Comparison of ENCODE assay signal across 8 mouse cellular contexts in the genomic region with DNA sequence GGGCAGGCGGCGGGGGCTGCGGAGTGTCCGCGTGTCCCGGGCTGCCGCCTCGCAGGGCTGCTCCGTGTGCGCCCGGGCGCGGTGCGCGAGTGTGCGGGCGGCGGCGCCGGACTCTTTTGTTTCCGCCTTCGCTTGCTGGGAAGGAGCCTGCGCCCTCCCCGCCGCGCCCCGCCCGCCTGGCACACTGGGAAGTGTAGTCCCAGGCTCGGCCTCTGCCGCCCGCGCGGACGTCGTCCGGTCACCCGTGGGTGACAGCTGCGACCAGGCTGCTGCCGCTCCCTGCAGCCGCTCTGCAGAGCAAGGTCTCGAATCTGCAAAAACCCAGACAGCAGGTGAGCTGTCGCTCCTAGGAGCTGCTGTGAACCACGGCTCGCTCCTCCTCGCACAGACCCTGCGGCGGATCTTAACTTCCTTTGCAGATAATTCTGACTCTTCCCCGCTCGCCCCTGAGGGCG. TPM values are rescaled to one million over a fixed set of nuclear protein-coding genes. Genes with fewer than 3 reads are reported as not detected.
A peak's percentile ranks its signal among the peaks of the same experiment; 100 is the strongest.
DNase-seq lines count a peak whose midpoint lies in the region; ATAC-seq and TF ChIP-seq lines count a peak whose summit lies in the region.

Ube2d1 (minus strand) TSS at position 137 of the 455 bp plus-strand sequence.

- no peaks in the 10 kb centered on the region for H3K9me3 ChIP-seq in forebrain, embryonic 14.5 days (replicated peaks; ENCODE audit: control insufficient read depth, low read length)
- no peaks in the 10 kb centered on the region for H3K9me3 ChIP-seq in neural tube, embryonic 14.5 days (ENCODE audit: control insufficient read depth, low read length)

- H3K27me3 ChIP-seq in forebrain, embryonic 14.5 days (replicated peaks; ENCODE audit: control insufficient read depth, insufficient read depth, low read length) = no peaks in the 10 kb centered on the region
- peaks cover 2% of the 10 kb centered on the region; the same call in 1 of the 2 replicates for H3K27me3 ChIP-seq in neural tube, embryonic 14.5 days (ENCODE audit: control insufficient read depth, insufficient read depth, low read length)
- H3K27me3 ChIP-seq in testis, adult 2 months (ENCODE audit: control insufficient read depth, insufficient read depth, low read length) = no peaks in the 10 kb centered on the region

- no peaks in the 10 kb centered on the region for H3K36me3 ChIP-seq in forebrain, embryonic 14.5 days (ENCODE audit: control insufficient read depth, insufficient read depth, low read length)
- no peaks in the 10 kb centered on the region for H3K36me3 ChIP-seq in neural tube, embryonic 14.5 days (ENCODE audit: control insufficient read depth, insufficient read depth, low read length)
- no peaks in the 10 kb centered on the region for H3K36me3 ChIP-seq in testis, adult 2 months (ENCODE audit: control insufficient read depth, insufficient read depth, low read length)

- TF ChIP-seq CTCF in testis, adult 2 months (IDR thresholded peaks at IDR 0.05; ENCODE audit: control insufficient read depth, insufficient read depth, insufficient replicate concordance, low read depth, low read length) = no peak

- H3K4me3 ChIP-seq in forebrain, embryonic 14.5 days (ENCODE audit: low read depth, low read length) = peak within 1 kb of the TSS; percentile 95
- H3K4me3 ChIP-seq in neural tube, embryonic 14.5 days (ENCODE audit: low read depth, low read length) = peak within 1 kb of the TSS; percentile 98
- peak within 1 kb of the TSS; percentile 77 for H3K4me3 ChIP-seq in testis, adult 2 months (ENCODE audit: control insufficient read depth, low read depth, low read length)

- peak within 1 kb of the TSS; percentile 99 for H3K9ac ChIP-seq in forebrain, embryonic 14.5 days (ENCODE audit: low read length)
- peak within 1 kb of the TSS; percentile 99 for H3K9ac ChIP-seq in neural tube, embryonic 14.5 days (replicated peaks; ENCODE audit: low read depth, low read length)

- H3K4me2 ChIP-seq in forebrain, embryonic 14.5 days (ENCODE audit: low read length) = peak within 1 kb of the TSS; percentile 68
- H3K4me2 ChIP-seq in neural tube, embryonic 14.5 days (ENCODE audit: low read depth, low read length) = peak within 1 kb of the TSS; percentile 57

- intact Hi-C loops in heart, postnatal 10 days (cut with DNase I) = loop anchor here (2.0 kb wide), 1 partner anchor 48 kb away; no protein-coding TSS in a partner anchor

- peak; percentile 59 to 72 for DNase-seq in CD8-positive naive resting alpha-beta T cell, adult 2 months (ENCODE audit: low read depth in 2 of 2, low spot score in 2 of 2)
- peak; percentile 37 for DNase-seq in c-Kit-positive CD71-negative TER-119-negative erythroid progenitor cells, embryonic 14.5 days (ENCODE audit: low read depth)
- peak; percentile 91 for DNase-seq in forebrain, embryonic 14.5 days (ENCODE audit: low spot score)
- peak; percentile 89 to 91 for DNase-seq in heart, postnatal 10 days
- DNase-seq in large intestine, adult 2 months (ENCODE audit: low read depth, low spot score) = peak; percentile 47
- peak; percentile 86 to 89 for DNase-seq in lung, adult 18-20 months

- H3K27ac ChIP-seq in forebrain, embryonic 14.5 days (ENCODE audit: low read depth, low read length) = peak within 1 kb of the TSS; percentile 89
- peak within 1 kb of the TSS; percentile 88 for H3K27ac ChIP-seq in neural tube, embryonic 14.5 days (ENCODE audit: low read depth, low read length)
- no peak within 1 kb of the TSS for H3K27ac ChIP-seq in testis, adult 2 months (ENCODE audit: control insufficient read depth, insufficient read depth, low read depth, low read length)

- H3K4me1 ChIP-seq in forebrain, embryonic 14.5 days (ENCODE audit: control insufficient read depth, insufficient read depth, low read length) = peaks cover 24% of the 10 kb centered on the region
- H3K4me1 ChIP-seq in neural tube, embryonic 14.5 days (ENCODE audit: control insufficient read depth, insufficient read depth, low read length) = peaks cover 23% of the 10 kb centered on the region
- H3K4me1 ChIP-seq in testis, adult 2 months (ENCODE audit: control insufficient read depth, insufficient read depth, low read length) = no peaks in the 10 kb centered on the region

- TF ChIP-seq POLR2A in testis, adult 2 months (IDR thresholded peaks at IDR 0.05; ENCODE audit: control insufficient read depth, low read depth, low read length) = peak; percentile 21; the same call in 1 of the 2 replicates

- ATAC-seq in forebrain, embryonic 14.5 days = peak; percentile 99
- peak; percentile 96 for ATAC-seq in neural tube, embryonic 14.5 days (ENCODE audit: low read depth)

- under 1% methylated on average over 42 of the region's 50 CpGs for WGBS in forebrain, embryonic 14.5 days
- under 1% methylated on average over 50 of the region's 50 CpGs for WGBS in large intestine, adult 2 months
- 0% methylated on average over 44 of the region's 50 CpGs for WGBS in neural tube, embryonic 14.5 days

RNA-seq across cellular contexts. Expression of gene Ube2d1, which starts in this region (rescaled TPM):
- 239 and 264 TPM in 2 replicates for polyA plus RNA-seq in forebrain, embryonic 14.5 days (2014; fragmentation: Nextera tagmentation; extraction: Ambion mirVana)
- total RNA-seq in heart, postnatal 10 days (2021) = 10 to 100 TPM; 40.9 to 47.6 TPM
- polyA plus RNA-seq in large intestine, adult 2 months (2012; rRNA removed) = 17.0 and 24.8 TPM in 2 replicates
- 218 and 220 TPM in 2 replicates for polyA plus RNA-seq in neural tube, embryonic 14.5 days (2014; fragmentation: Nextera tagmentation; extraction: Ambion mirVana)
- polyA plus RNA-seq in testis, adult 2 months (2012; rRNA removed) = 5.9 and 8.6 TPM in 2 replicates

Comparison
In these comparisons a context has a peak if more than half of its experiments do, and no peak if none do; other contexts are left out.
1. DNase-seq: peak in every context shown above with its lines; median percentile 91 in forebrain, embryonic 14.5 days; 90 in heart, postnatal 10 days; 88 in lung, adult 18-20 months; 66 in CD8-positive naive resting alpha-beta T cell, adult 2 months; 47 in large intestine, adult 2 months; 37 in c-Kit-positive CD71-negative TER-119-negative erythroid progenitor cells, embryonic 14.5 days.